Mouse (Mus musculus) mouse embryonic stem cell (cell line): ENCODE results near the gene Eid1.

Experiments
- in situ Hi-C, 2 experiments: fragments of 300-500 bp; cut with MboI; formaldehyde crosslinking; loops; 1 replicate in 1 of 2; 3 replicates in 1 of 2; pipeline ENCODE4 v1.14.3; 2019 to 2020; ENCODE audit warnings: low sequenced_read_pairs in 2 of 2, low pct_unique_long_range_greater_than_20kb in 1 of 2, mixed read lengths in 1 of 2; ENCODE audit not compliant: unreplicated experiment in 1 of 2

Eid1 gene

GRCm38 (mm10) chr2:125672957-125673631 lies at the start of gene Eid1:
Gene Eid1, plus strand, starts transcription at chr2:125673095.
- in situ Hi-C loops: loop anchor here in 1 of 2 experiments (25.0 kb wide), 1 partner anchor 364 kb away; the partner anchor contains the start of gene Fgf7

- in situ Hi-C loops: loop anchor here in 1 of 2 experiments (10.0 kb wide), 1 partner anchor 368 kb away; no protein-coding TSS in a partner anchor
Measured at GRCm38 (mm10) chr2:125623211-125623610, 49.7 kb upstream of the Eid1 start.

GRCm38 (mm10) chr2:125624127-125624685 lies 48.7 kb upstream of the Eid1 start:
- in situ Hi-C loops: loop anchor here in 1 of 2 experiments (10.0 kb wide), 1 partner anchor 369 kb away; no protein-coding TSS in a partner anchor

DNA sequence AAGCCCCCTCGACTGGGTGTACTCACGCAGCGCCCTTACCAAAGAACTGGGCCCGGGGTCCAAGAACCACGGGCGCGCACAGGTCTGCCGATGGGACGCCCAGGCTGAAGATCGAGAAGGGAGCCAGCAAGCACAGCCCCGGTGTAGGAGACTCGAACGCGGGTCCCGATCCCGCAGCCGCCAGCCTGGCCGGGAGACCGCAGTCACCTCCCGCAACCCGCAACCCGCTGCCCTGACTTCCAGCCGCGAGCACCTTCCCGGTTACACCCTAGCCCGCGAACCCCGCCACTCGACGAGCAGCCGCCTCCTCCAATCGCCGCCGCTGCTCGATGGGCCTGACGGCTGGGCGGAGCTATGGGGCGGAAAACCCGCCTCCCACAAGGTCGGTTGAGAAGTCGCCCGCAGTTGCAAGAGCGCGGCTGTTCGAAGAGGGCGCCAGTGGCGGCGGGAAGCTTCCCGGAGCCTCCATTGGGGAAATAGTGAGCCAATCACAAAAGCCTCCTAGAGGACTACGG lies 48.0 kb upstream of the Eid1 start, which contains the start of gene Cep152:
TSS of gene Cep152 (minus strand) at position 277 of the 515 bp plus-strand sequence.
- in situ Hi-C loops: loop anchor here in 1 of 2 experiments (10.0 kb wide), 1 partner anchor 370 kb away; no protein-coding TSS in a partner anchor

- in situ Hi-C loops: loop anchor here in 1 of 2 experiments (10.0 kb wide), 1 partner anchor 372 kb away; no protein-coding TSS in a partner anchor
Measured at GRCm38 (mm10) chr2:125626536-125626935, 46.4 kb upstream of the Eid1 start.

DNA sequence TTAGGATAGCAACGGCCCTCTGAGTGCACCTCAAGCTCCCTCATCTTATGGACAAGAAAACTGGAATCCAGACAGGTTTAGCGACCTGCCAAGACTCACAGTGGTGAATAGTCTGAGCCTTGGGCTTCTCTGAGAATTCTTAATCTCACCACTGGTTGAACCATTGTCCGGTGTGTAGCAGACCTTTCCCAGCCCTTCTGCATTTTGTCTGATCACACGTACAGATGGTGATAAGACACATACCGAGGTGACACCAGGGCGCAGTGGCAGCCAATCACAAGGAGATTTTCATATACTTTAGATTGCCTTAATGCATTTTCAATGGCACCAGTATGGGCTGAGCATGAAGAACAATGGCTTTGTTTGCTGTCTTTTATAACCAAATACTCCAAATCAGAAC lies 44.4 kb upstream of the Eid1 start:
- in situ Hi-C loops: loop anchor here in 1 of 2 experiments (10.0 kb wide), 1 partner anchor 374 kb away; no protein-coding TSS in a partner anchor

DNA sequence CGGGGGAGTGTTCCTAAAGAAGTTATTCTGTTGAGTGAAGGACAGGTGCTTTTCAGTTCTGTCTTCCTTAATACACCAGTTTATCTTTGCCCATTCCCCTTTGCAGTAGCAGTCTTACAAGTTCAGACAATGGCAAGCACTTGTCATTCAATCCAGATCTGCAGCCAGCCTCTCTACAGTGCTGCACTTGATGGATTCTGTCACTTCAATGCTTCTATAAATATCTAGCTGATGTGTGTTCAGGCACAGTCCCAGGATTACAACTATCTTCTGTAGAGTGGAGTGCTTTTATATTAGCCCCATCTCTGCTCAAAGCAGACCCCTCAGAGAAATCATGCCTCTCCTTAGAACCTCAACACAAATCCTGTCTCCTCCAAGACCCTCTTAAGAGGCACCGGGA lies 42.9 kb upstream of the Eid1 start:
- in situ Hi-C loops: no loop called here

DNA sequence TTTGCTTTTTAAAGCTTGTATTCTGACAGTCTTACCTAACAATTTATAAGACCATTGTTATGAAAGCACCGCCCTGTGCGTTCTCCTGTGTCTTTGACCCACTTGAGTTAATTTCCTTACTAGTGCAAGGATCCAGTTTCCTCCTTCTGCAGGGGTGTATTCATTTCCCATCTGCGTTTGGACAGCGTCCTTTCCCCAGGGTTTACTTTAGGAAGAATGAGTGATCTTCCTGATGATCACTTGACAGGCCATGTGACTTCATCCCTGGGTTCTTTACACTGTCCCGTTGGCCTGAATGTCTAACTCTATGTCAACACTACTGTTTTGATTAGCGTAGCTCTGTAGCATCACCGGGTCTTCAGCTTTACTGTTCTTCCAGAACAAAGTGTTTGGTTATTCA lies 35.6 kb upstream of the Eid1 start:
- in situ Hi-C loops: no loop called here

- in situ Hi-C loops: no loop called here
Measured at GRCm38 (mm10) chr2:125644912-125645311, 28.0 kb upstream of the Eid1 start.

- in situ Hi-C loops: loop anchor here in 1 of 2 experiments (25.0 kb wide), 1 partner anchor 387 kb away; the partner anchor contains the start of gene Fgf7
Measured at GRCm38 (mm10) chr2:125650038-125650437, 22.9 kb upstream of the Eid1 start.

DNA sequence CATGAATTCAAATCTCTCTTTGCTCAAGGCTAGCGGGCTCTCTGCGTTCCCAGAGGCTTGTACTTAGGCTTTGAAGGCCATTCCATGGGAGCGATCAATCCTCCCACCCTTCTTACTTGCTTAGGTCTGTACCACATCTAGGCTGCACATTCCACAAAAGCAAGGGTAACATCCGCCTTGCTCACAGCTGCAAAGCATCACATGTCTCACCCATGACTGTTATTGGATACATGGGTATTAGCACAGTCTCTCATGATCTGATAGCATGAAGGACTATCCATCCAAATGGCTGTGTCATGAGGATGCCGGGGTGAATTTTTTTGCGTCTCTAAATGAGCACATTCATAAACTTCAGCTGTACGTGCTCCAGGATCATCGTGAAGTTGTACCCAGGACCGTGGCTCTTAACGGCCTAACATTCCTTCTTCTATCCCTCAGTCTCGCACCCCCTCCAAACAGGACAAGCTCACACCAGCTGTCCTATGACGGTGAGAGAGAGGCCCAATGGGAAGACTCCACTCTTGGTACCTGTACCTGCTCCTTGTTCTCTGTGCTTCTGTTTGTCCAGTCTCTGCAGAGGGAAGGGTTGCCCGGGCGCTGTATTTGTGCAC lies 22.0 kb upstream of the Eid1 start:
- in situ Hi-C loops: loop anchor here in 1 of 2 experiments (25.0 kb wide), 1 partner anchor 386 kb away; the partner anchor contains the start of gene Fgf7

GRCm38 (mm10) chr2:125651563-125651962 lies 21.3 kb upstream of the Eid1 start:
- in situ Hi-C loops: loop anchor here in 1 of 2 experiments (25.0 kb wide), 1 partner anchor 386 kb away; the partner anchor contains the start of gene Fgf7

GRCm38 (mm10) chr2:125653286-125653685 lies 19.6 kb upstream of the Eid1 start:
- in situ Hi-C loops: loop anchor here in 1 of 2 experiments (25.0 kb wide), 1 partner anchor 384 kb away; the partner anchor contains the start of gene Fgf7

GRCm38 (mm10) chr2:125655391-125655790 lies 17.5 kb upstream of the Eid1 start:
- in situ Hi-C loops: loop anchor here in 1 of 2 experiments (25.0 kb wide), 1 partner anchor 382 kb away; the partner anchor contains the start of gene Fgf7

DNA sequence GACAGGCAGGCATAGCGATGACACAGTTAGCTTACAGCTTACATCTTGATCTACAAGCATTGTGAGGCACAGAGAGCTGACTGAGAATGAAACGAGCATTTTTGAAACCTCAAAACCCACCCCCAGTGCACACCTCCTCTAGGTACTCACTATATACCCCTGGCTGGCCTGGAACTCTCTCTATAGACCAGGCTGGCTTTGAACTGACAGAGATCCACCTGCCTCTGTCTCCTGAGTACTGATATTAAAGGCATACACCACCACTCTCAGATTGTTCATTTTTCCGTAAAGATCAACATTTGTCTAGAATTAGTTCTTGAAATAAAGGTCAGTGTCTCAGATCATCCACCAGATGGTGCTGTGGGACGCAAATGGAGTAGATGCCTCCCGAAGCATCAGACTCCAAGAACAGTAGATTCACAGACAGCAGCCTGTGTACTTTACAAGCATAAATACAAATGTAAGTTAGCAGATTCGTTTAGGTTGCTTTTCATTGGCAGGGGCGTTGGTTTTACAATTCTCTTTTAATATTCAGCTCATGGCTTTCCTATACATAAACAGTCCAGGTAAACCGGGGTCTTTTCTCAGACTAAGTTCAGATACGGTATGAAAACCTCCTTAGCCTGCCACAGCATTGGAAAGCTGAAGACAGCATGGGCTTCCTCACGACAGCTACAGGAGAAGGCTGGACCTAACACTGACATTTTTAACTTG lies 12.9 kb upstream of the Eid1 start:
- in situ Hi-C loops: loop anchor here in 1 of 2 experiments (5.0 to 25.0 kb wide), 2 partner anchors 67 to 377 kb away; partner anchors contain the start of gene Fgf7

DNA sequence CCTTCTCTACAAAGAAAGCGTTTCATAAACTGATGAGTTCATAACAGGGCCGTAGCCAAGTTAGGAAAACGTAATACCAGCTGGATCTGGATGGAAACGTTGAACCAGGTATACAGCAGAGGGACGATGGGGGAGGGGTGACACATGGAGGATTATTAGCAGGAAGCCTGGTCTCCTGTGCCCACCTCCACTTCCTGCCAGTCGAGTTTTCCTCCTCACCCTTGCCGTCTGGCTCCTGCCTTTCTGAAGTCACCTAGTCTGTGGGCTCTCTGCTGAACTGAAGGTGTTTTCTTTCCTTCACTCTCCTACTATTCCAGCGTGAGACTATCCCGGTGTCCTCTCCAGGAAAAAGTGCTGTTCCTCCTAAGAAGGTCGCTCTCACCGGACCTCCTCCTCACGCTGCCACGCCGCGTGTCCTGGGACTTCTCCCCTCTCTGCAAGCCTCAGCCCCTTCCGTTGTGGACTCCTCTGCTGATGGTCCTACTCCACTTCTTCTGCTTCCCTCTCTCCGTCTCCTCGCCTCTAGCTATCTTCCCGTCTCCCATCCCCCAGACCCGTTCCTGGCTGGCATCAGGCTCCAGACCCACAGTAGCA lies 12.3 kb upstream of the Eid1 start:
- in situ Hi-C loops: loop anchor here in 1 of 2 experiments (5.0 to 25.0 kb wide), 2 partner anchors 67 to 377 kb away; partner anchors contain the start of gene Fgf7

- in situ Hi-C loops: loop anchor here in 1 of 2 experiments (5.0 to 25.0 kb wide), 2 partner anchors 66 to 376 kb away; partner anchors contain the start of gene Fgf7
Measured at GRCm38 (mm10) chr2:125661156-125661555, 11.7 kb upstream of the Eid1 start.
